Mouse (Mus musculus): ENCODE measurements around the gene Gm8994.
A peak's percentile ranks its signal among the peaks of the same experiment; 100 is the strongest.
"Not testable (repeated sequence)": the region's sequence is repeated elsewhere in the genome, so short reads cannot be mapped to it uniquely, and the experiment has no call there.

Gene Gm8994

GRCm38 (mm10) chr6:136327239-136327638 lies at the start of gene Gm8994:
TSS of gene Gm8994 (plus strand) at chr6:136327539.
- DNase-seq (ENCODE audit: low read depth, low spot score) = not testable (repeated sequence)

GRCm38 (mm10) chr6:136277685-136278084 lies 49.7 kb upstream of the Gm8994 start:
- DNase-seq (ENCODE audit: low read depth, low spot score) = no peak

GRCm38 (mm10) chr6:136284565-136284964 lies 42.8 kb upstream of the Gm8994 start:
- no peak for DNase-seq (ENCODE audit: low read depth, low spot score)

- DNase-seq (ENCODE audit: low read depth, low spot score) = no peak
Measured at GRCm38 (mm10) chr6:136286180-136286579, 41.2 kb upstream of the Gm8994 start.

DNA sequence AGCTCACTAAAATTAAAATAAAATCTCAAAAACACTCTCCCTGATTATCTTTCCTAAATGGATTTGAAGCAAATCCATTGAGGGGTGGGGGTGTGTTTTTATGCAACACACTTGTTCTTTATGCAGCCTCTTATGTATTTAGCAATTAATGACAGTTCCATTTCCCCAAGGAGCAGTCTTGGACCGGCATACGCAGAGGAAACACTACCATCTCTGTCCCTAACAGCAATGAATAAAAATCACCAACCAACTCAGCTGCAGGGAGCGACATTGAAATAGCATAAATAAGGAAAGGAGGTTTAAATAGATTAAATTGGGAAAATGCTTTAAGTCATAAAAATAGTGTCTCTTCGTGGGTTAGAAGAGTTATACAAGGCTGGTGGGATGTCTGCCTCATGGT lies 40.8 kb upstream of the Gm8994 start:
- no peak for DNase-seq (ENCODE audit: low read depth, low spot score)

GRCm38 (mm10) chr6:136291424-136291823 lies 35.9 kb upstream of the Gm8994 start:
- no peak for DNase-seq (ENCODE audit: low read depth, low spot score)

DNA sequence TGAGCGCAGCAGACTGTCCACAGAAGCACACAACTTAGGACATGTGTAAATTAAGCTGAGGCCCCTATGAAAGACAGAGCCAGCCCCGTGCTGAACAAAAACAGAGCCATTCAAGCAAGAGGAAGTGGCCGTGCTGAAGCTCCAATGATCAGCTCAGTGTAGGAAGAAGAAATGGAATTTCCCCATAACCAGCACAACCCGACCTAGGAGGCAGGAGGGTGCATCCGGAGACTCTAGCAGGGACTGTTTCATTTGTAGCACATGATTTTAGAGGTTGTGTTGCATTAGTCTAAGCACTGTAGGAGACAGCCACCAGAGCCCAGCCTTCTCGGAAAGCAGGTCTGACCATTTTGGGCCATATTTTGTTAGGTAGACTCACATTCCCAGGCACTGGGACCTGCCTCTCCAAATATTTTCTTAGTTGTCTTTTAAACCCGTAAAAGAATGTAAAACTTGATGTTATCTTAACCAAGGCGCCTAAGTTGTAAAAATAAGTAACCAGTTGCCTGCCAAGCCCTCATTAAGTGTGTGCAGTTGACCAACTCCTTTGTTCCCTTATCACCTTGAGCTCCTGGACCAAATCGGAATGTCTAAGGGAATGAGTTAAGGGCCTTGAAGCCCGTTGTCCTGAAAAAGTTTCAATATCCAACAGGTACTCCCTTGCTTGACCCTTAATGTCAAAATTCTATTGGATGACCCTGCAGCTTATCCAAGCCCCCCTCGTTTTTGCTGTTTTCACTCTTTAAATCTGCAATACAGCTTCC lies 35.2 kb upstream of the Gm8994 start:
- DNase-seq (ENCODE audit: low read depth, low spot score) = no peak

GRCm38 (mm10) chr6:136293700-136294099 lies 33.6 kb upstream of the Gm8994 start:
- DNase-seq (ENCODE audit: low read depth, low spot score) = no peak

DNA sequence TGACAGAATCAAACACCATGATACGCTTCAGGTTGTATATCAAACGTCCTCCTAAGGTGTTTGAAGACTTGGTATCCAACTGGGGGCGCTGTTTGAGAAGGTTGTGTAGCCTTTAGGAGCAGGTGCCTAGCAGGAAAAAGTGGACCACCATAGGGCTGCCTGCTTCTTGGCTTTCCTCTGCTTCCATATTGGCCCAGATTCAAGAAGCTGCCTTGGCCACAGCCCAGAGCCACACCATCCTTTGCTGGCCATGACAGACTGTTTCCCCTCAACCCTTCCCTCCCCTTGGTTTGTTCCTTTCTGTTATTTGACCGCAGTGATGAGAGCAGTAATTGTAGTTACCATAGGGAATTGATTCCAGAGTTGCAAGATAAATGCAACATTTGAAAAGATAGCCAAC lies 31.5 kb upstream of the Gm8994 start:
- DNase-seq (ENCODE audit: low read depth, low spot score) = no peak

DNA sequence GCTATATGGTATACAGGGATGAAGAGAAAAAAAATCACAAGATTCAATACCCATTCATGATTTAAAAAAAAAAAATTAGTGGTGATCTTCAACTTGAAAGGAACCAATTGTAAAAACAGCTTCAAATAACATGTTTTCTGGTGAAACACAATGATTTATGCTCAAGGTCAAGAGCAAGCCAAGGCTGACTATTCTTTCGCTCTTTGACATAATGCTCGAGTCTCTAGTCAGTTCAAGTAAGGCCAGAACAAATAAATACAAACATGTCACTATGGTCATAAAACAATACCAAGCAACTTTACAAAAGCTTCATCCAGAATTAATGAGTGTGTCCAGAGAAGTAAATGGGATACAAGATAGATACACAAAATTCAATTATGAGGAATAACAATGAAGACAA lies 31.1 kb upstream of the Gm8994 start:
- no peak for DNase-seq (ENCODE audit: low read depth, low spot score)

DNA sequence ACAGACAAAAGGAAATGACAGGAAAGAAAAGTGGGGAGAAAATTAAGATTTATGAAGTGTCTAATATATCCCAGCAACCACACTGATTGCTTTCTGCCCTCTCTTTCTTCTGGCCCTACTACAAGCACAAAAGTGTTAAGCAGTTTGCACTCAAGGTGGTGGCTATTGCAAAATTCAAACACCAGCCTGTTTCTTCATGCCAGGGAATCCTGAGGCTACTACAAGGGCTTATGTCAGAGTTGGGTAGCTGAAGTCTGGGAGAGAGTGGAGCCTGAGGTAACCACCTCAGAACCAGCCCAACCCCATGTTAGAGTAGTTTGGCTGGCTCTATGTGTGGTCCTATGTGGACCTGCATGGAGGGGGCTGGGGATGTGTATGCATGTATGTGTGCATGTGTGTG lies 23.8 kb upstream of the Gm8994 start:
- DNase-seq (ENCODE audit: low read depth, low spot score) = no peak

DNA sequence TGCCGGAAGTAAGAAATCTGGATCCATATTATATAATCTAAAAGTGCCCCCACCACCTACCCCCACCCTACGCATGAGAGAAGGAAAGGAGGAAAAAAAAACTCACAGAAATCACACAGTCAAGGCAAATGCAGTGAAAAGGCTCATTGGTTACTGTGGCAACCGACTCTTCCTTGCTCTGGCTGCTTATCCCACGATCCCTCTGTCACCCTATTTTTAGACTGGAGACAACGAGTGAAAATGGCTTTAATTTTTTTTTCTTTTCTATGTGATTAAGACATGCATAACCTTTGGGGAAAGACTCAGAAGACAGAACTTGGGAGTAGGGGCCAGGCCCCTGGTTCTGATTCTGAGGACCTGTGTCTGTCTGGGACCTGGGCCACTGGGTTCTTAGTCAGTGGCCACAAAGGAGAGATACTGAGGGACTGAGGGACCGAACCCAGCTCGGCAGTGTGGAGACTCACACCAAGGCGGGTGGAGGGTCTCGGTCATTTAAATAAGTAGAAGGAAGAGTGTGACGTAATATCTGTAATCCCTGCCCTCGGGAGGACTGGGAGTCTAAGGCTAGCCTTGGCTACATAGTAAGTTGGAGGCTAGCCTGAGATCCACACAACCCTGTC lies 22.9 kb upstream of the Gm8994 start:
- DNase-seq (ENCODE audit: low read depth, low spot score) = no peak

- no peak for DNase-seq (ENCODE audit: low read depth, low spot score)
Measured at GRCm38 (mm10) chr6:136309487-136309886, 17.9 kb upstream of the Gm8994 start.

DNA sequence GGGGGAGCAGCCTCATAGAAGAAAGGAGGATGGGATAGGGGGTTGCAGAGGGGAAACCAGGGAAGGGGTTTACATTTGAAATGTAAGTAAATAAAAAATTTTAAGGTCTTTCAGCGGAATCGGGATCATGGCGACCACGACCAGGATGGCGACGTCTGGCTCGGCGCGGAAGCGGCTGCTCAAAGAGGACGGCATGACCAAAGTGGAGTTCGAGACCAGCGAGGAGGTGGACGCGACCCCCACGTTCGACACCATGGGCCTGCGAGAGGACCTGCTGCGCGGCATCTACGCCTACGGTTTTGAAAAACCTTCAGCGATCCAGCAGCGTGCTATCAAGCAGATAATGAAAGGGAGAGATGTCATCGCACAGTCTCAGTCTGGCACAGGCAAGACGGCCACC lies 1.1 kb downstream of the Gm8994 start:
- DNase-seq (ENCODE audit: low read depth, low spot score) = not testable (repeated sequence)

- no peak for DNase-seq (ENCODE audit: low read depth, low spot score)
Measured at GRCm38 (mm10) chr6:136340669-136341068, 13.3 kb downstream of the Gm8994 start.

DNA sequence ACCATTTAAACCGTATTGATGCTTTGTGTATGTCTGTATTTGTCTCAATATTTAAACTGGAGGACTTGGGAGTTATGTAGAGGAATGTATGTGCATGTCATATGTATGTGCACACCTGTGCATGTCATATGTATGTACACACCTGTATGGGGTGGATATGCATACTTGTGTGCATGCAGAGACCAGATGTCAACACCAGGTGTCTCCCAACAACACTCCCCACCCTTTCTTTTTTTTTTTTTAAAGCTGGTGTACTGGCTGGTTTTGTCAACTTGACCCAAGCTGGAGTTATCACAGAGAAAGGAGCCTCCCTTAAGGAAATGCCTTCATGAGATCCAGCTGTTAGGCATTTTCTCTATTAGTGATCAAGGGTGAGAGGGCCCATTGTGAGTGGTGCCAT lies 13.8 kb downstream of the Gm8994 start:
- no peak for DNase-seq (ENCODE audit: low read depth, low spot score)

GRCm38 (mm10) chr6:136343868-136344267 lies 16.5 kb downstream of the Gm8994 start:
- no peak for DNase-seq (ENCODE audit: low read depth, low spot score)

GRCm38 (mm10) chr6:136345034-136345433 lies 17.7 kb downstream of the Gm8994 start:
- no peak for DNase-seq (ENCODE audit: low read depth, low spot score)

GRCm38 (mm10) chr6:136345641-136346040 lies 18.3 kb downstream of the Gm8994 start:
- DNase-seq (ENCODE audit: low read depth, low spot score) = no peak

DNA sequence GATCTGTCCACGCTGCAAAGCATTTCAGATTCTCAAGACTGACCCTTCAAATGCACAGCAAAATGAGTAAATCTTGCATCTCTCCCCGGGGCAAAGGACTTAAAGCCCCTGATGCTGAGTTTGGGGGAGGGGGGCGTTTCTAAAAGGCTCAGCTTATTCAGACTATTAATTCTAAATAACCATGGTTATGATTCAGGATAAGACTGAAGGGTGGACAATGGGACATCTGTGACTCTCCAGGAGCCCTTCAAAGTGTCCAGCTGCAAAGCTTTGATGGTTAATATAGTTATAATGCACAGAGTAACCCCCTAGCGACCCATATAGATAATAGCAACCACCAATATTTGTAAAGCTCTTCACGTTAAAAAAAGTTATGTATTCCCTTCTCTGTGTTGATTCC lies 19.7 kb downstream of the Gm8994 start:
- DNase-seq (ENCODE audit: low read depth, low spot score) = no peak

- DNase-seq (ENCODE audit: low read depth, low spot score) = no peak
Measured at GRCm38 (mm10) chr6:136347631-136348030, 20.3 kb downstream of the Gm8994 start.

- DNase-seq (ENCODE audit: low read depth, low spot score) = peak; percentile 10
Measured at GRCm38 (mm10) chr6:136353399-136354184, 26.3 kb downstream of the Gm8994 start.

DNA sequence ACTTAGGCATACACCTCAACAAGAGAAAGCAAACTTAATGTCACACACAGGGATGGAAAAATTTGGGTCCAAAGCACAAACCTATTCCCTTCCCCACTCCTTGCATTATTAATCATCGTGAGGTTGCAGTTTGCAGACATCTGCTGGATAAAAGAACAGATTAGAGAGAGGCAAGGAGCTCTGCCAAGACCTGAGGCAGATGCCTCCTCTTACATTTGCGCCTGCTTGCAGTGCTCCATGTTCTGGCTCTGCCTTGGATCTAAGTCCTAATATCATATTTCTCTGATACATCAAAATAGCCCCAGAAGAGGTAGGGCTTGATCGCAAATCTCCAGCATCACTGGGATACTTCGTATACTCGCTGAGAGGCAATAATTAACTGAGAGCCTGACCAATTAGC lies 31.1 kb downstream of the Gm8994 start:
- no peak for DNase-seq (ENCODE audit: low read depth, low spot score)

Measured in skeletal muscle tissue, adult 2 months (tissue).